Mouse (Mus musculus): Measurements from ENCODE around the gene Isoc2a.

DNA sequence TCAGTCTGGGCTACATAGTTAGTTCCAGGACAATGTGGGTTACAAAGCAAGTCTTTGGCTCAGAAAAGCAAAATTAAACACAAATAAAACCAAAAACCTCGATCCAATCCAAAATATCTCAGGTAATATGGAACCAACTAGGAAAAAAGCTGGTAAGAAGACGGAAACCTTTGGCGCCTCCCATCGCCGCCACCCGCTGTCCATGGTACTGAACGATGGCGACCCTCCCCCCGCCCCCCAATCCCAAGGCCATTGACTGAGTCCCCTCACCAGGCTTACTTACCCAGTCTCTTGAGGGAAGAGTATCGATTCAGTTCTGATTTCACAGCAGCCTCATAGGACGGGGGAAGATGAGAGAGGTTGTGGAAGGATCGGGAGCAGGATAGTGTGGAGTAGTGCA is 46.5 kb upstream of the Isoc2a start:
- TF ChIP-seq CTCF (IDR thresholded peaks at IDR 0.05; ENCODE audit: insufficient read depth, low read depth, low read length) = no peak
- no peak for TF ChIP-seq POLR2A (IDR thresholded peaks at IDR 0.05; ENCODE audit: insufficient read depth, low read depth, low read length)

Data from olfactory bulb, adult 2 months (tissue).